22 mouse cellular contexts compared by ENCODE assay signal in genomic region chr8:118433553-118434180, GRCm38 (mm10).
DNase-seq lines count a peak whose midpoint lies in the region; ATAC-seq and TF ChIP-seq lines count a peak whose summit lies in the region.
"Had no signal": no experiment of that assay in that cellular context is flagged by ENCODE, and none has a peak within 500 bp of the region (broad histone marks: within the 10 kb centered on the region; RNA-seq: fewer than 3 reads in every experiment).

No protein-coding gene starts in this region.

- no peak overlapping the region for H3K4me3 ChIP-seq in heart, adult 2 months
- H3K4me3 ChIP-seq in neural tube, embryonic 12.5 days = no peak overlapping the region
- no peak overlapping the region for H3K4me3 ChIP-seq in heart, embryonic 10.5 days
- H3K4me3 ChIP-seq in myocyte = no peak overlapping the region
- H3K4me3 ChIP-seq: embryonic facial prominence, embryonic 13.5 days; left cerebral cortex, adult 2 months; lung, embryonic 15.5 days had no signal

- WGBS in heart, adult 2 months = 53% methylated on average over 3 of the region's 3 CpGs
- 81% methylated on average over 3 of the region's 3 CpGs for WGBS in neural tube, embryonic 12.5 days
- 76% methylated on average over 3 of the region's 3 CpGs for WGBS in heart, embryonic 10.5 days

- no peak for TF ChIP-seq EP300 in heart, adult 2 months (IDR thresholded peaks at IDR 0.05; ENCODE audit: insufficient read depth, low read depth, low read length)

- peak; percentile 25; the same call in 1 of the 2 replicates for ATAC-seq in neural tube, embryonic 12.5 days (ENCODE audit: low FRiP score, low read depth)
- no peak for ATAC-seq in activated CD4-positive, CD25-positive, alpha-beta regulatory T cell, adult 4 months
- ATAC-seq: forebrain, embryonic 14.5 days had no signal

- peak overlapping the region; percentile 58 for H3K27ac ChIP-seq in heart, adult 2 months
- H3K27ac ChIP-seq in neural tube, embryonic 12.5 days = no peak overlapping the region
- no peak overlapping the region for H3K27ac ChIP-seq in heart, embryonic 10.5 days
- H3K27ac ChIP-seq: embryonic facial prominence, embryonic 13.5 days; left cerebral cortex, adult 2 months; liver, embryonic 14.5 days; lung, embryonic 15.5 days had no signal

- no peak overlapping the region for H3ac ChIP-seq in myocyte (ENCODE audit: control insufficient read depth, insufficient read length)

- H3K79me2 ChIP-seq in heart, adult 2 months (replicated peaks; ENCODE audit: control insufficient read depth, insufficient read depth, low read length) = no peaks in the 10 kb centered on the region
- H3K79me2 ChIP-seq in myocyte (ENCODE audit: control insufficient read depth, insufficient read depth) = no peaks in the 10 kb centered on the region

- H3K9me3 ChIP-seq in neural tube, embryonic 12.5 days = no peaks in the 10 kb centered on the region
- H3K9me3 ChIP-seq in heart, embryonic 10.5 days = no peaks in the 10 kb centered on the region
- H3K9me3 ChIP-seq: embryonic facial prominence, embryonic 13.5 days; lung, embryonic 15.5 days had no signal

- no peak for TF ChIP-seq CTCF in heart, adult 2 months (IDR thresholded peaks at IDR 0.05)

- peaks cover 5% of the 10 kb centered on the region; the same call in 1 of the 2 replicates for H3K36me3 ChIP-seq in heart, adult 2 months (ENCODE audit: control insufficient read depth, insufficient read depth, low read length)
- no peaks in the 10 kb centered on the region for H3K36me3 ChIP-seq in neural tube, embryonic 12.5 days
- H3K36me3 ChIP-seq in heart, embryonic 10.5 days = no peaks in the 10 kb centered on the region
- H3K36me3 ChIP-seq in myocyte (ENCODE audit: control insufficient read depth, insufficient read depth) = no peaks in the 10 kb centered on the region
- H3K36me3 ChIP-seq: embryonic facial prominence, embryonic 13.5 days; lung, embryonic 15.5 days had no signal

- intact Hi-C loops in heart, adult 2 months (cut with DNase I) = loop anchor here (1.0 to 2.0 kb wide), 2 partner anchors 39 to 83 kb away; no protein-coding TSS in a partner anchor
- intact Hi-C loops in heart, postnatal 14 days (cut with DNase I) = loop anchor here (5.0 kb wide), 1 partner anchor 36 kb away; no protein-coding TSS in a partner anchor

- no peak overlapping the region for H3K4me2 ChIP-seq in neural tube, embryonic 12.5 days (replicated peaks)
- no peak overlapping the region for H3K4me2 ChIP-seq in myocyte (ENCODE audit: low read depth)
- H3K4me2 ChIP-seq: embryonic facial prominence, embryonic 13.5 days; lung, embryonic 15.5 days had no signal

- H3K4me1 ChIP-seq in heart, adult 2 months (ENCODE audit: control insufficient read depth, insufficient read depth, low read length) = peaks cover 12% of the 10 kb centered on the region
- H3K4me1 ChIP-seq in neural tube, embryonic 12.5 days = peaks cover 6% of the 10 kb centered on the region; the same call in 1 of the 2 replicates
- H3K4me1 ChIP-seq in heart, embryonic 10.5 days = 0 out of 2 replicates have a peak, but pooled peaks cover 5% of the 10 kb centered on the region
- H3K4me1 ChIP-seq: embryonic facial prominence, embryonic 13.5 days; lung, embryonic 15.5 days had no signal

- DNase-seq in heart, adult 2 months = peak; percentile 41 to 54
- no peak for DNase-seq in heart, postnatal 14 days
- no peak for DNase-seq in neural tube, embryonic 10.5 days (ENCODE audit: extremely low spot score, low spot score)
- peak; percentile 28 for DNase-seq in heart, embryonic 10.5 days (ENCODE audit: low spot score)
- no peak for DNase-seq in right cerebral cortex, postnatal 25 days
- DNase-seq: adrenal gland, postnatal 10 days; B cell, adult 2 months; cerebellum, postnatal 10 days; kidney, adult 8-10 months; kidney, postnatal 36 days; layer of hippocampus, adult 9-11 months; midbrain, embryonic 14.5 days; right cerebral cortex, adult 18-20 months; thymus, postnatal 25 days had no signal

- H3K27me3 ChIP-seq in heart, adult 2 months (ENCODE audit: control insufficient read depth, insufficient read depth, low read length) = no peaks in the 10 kb centered on the region
- no peaks in the 10 kb centered on the region for H3K27me3 ChIP-seq in neural tube, embryonic 12.5 days (replicated peaks)
- H3K27me3 ChIP-seq in heart, embryonic 10.5 days (ENCODE audit: insufficient read depth, poor library complexity, severe bottlenecking) = no peaks in the 10 kb centered on the region
- no peaks in the 10 kb centered on the region for H3K27me3 ChIP-seq in myocyte (ENCODE audit: control insufficient read depth, insufficient read depth, insufficient read length)
- H3K27me3 ChIP-seq: embryonic facial prominence, embryonic 13.5 days; lung, embryonic 15.5 days had no signal

- TF ChIP-seq POLR2A in heart, adult 2 months (IDR thresholded peaks at IDR 0.05; ENCODE audit: insufficient read depth, low read depth, low read length) = no peak
- TF ChIP-seq POLR2A in myocyte (IDR thresholded peaks at IDR 0.05; ENCODE audit: insufficient read length, low read depth) = no peak

- H3K9ac ChIP-seq in heart, adult 2 months (ENCODE audit: low read depth, low read length) = no peak overlapping the region
- no peak overlapping the region for H3K9ac ChIP-seq in neural tube, embryonic 12.5 days
- H3K9ac ChIP-seq: embryonic facial prominence, embryonic 13.5 days; liver, embryonic 14.5 days; lung, embryonic 15.5 days had no signal

TF ChIP-seq in myocyte, 11 proteins besides CTCF, POLR2A, EP300 and RAD21:
- TF ChIP-seq SRF (IDR thresholded peaks at IDR 0.05; ENCODE audit: control insufficient read depth, insufficient read length, low read depth) (no peak), USF1 (IDR thresholded peaks at IDR 0.05; ENCODE audit: low read depth) (peak; percentile 48)

Comparison
In these comparisons a context has a peak if more than half of its experiments do, and no peak if none do; other contexts are left out.
1. DNase-seq: peak in heart, adult 2 months (2 of 2) and heart, embryonic 10.5 days (single experiment); none in heart, postnatal 14 days (0 of 2), neural tube, embryonic 10.5 days (single experiment) and right cerebral cortex, postnatal 25 days (single experiment).